Mouse (Mus musculus): Measurements from ENCODE around the gene Srprb.
A peak's percentile ranks its signal among the peaks of the same experiment; 100 is the strongest.

The Srprb gene

DNA sequence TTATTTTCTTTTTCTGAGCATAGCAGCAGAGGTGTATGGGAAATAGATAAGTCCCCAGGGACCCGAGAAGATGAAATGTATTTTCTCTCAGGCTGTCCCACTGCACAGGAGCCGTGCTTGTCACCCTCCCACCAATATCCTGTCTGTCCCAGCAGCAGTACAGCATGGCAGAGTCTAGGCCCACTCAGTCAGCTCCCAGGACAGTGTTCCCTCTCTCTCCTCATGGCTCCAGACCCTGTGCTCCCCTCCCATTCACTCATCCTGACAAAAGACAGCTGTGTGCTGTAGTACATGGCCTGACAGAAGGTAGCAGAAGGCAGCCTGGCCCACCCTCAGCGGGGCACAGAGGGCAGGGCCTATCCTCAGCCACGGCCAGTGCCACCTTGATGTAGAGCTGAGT lies 58.1 kb downstream of the Srprb start:
- no peak for DNase-seq

DNA sequence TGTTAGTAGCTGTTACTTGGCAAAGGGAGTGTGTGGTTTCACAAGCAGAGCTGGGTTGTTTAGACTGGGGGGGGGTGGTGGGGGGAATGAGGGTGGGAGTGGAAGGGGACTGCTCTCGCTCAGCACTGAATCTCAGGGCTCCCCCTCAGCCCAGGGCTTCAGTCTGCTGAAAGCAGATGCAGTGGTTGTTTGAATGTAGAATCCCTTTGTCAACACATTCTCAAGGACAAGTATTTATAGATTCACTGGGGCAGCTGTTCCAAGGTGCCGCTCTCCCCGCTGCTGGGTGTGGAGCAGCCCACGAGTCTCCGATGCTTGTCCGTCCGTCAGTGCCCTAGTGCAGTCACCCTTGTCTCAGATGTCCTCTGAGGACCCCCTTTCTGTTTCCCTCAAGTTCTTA lies 60.7 kb downstream of the Srprb start:
- DNase-seq, result no peak

DNA sequence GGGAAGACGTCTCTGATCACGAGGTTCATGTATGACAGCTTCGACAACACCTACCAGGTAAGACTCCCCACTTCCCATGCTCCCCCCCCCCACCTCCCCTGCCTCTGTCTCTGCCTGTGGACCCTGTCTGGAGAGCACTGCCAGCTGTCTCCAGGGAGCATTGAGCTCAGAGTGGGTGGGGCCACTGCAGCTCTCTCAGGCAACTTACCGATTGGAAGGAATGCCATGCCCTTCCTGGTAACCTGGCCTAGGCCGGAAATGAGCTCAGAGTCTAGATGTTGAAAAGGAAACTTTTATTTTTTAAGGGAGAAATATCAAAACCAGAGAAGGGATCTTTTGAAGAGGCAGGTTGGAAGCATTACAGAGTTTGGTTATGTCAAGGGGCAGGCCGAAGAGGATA lies 61.6 kb downstream of the Srprb start:
- DNase-seq, result no peak

DNA sequence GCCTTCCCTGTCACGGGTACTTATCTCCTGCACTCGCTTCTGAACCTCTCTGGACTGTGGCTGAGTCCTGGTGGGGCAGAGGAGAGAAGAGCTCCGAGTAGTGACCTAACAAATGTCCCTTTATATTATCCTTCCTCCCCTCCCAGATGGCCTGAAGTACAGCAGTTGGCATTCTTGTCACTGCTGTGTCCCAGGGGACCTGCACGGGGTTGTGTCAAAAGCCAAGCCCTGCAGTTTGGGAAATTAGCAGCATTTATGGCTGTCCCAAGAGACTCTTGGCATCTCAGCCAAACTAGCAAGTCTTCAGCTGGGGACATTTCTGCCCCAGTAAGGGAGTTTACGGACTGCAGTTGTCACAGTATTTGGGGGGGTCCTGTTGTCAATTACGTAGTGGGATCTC lies 62.5 kb downstream of the Srprb start:
- DNase-seq, result peak; percentile 33 to 43

All from cerebellum, adult 18-20 months (tissue).